Mouse (Mus musculus): ENCODE measurements around the gene Rap1gap.

The Rap1gap gene

GRCm38 (mm10) chr4:137663491-137663890 lies 1.0 kb upstream of the Rap1gap start:
- 65% methylated on average over 4 of the region's 4 CpGs for WGBS

GRCm38 (mm10) chr4:137664980-137665675 lies 602 bp downstream of the Rap1gap start:
- 5% methylated on average over 15 of the region's 15 CpGs for WGBS

- WGBS: 69% methylated on average over 5 of the region's 5 CpGs
These were observed 1.3 kb downstream of the Rap1gap start for GRCm38 (mm10) chr4:137665791-137666190.

GRCm38 (mm10) chr4:137666283-137666957 lies 1.9 kb downstream of the Rap1gap start:
- WGBS: 30% methylated on average over 5 of the region's 5 CpGs

GRCm38 (mm10) chr4:137666958-137667345 lies 2.4 kb downstream of the Rap1gap start:
- 31% methylated on average over 8 of the region's 8 CpGs for WGBS

- WGBS: 39% methylated on average over 5 of the region's 5 CpGs
These were observed 3.2 kb downstream of the Rap1gap start for GRCm38 (mm10) chr4:137667747-137668146.

GRCm38 (mm10) chr4:137671711-137672500 lies 7.4 kb downstream of the Rap1gap start:
- WGBS: 65% methylated on average over 13 of the region's 13 CpGs

- 24% methylated on average over 7 of the region's 7 CpGs for WGBS
These were observed 11.0 kb downstream of the Rap1gap start for GRCm38 (mm10) chr4:137675566-137675965.

GRCm38 (mm10) chr4:137676057-137676456 lies 11.5 kb downstream of the Rap1gap start:
- 7% methylated on average over 11 of the region's 11 CpGs for WGBS

GRCm38 (mm10) chr4:137676700-137677484 lies 12.4 kb downstream of the Rap1gap start:
- WGBS: 38% methylated on average over 13 of the region's 13 CpGs

- 47% methylated on average over 5 of the region's 5 CpGs for WGBS
These were observed 13.4 kb downstream of the Rap1gap start for GRCm38 (mm10) chr4:137677906-137678305.

GRCm38 (mm10) chr4:137678568-137678967 lies 14.0 kb downstream of the Rap1gap start:
- 52% methylated on average over 9 of the region's 9 CpGs for WGBS

- WGBS: 55% methylated on average over 2 of the region's 2 CpGs
These were observed 15.5 kb downstream of the Rap1gap start for GRCm38 (mm10) chr4:137679979-137680550.

- WGBS: 15% methylated on average over 7 of the region's 7 CpGs
These were observed 16.2 kb downstream of the Rap1gap start for GRCm38 (mm10) chr4:137680721-137681120.

GRCm38 (mm10) chr4:137681408-137682104 lies 17.0 kb downstream of the Rap1gap start:
- WGBS: 4% methylated on average over 52 of the region's 52 CpGs

GRCm38 (mm10) chr4:137682961-137683453 lies 18.5 kb downstream of the Rap1gap start:
- 50% methylated on average over 7 of the region's 7 CpGs for WGBS

GRCm38 (mm10) chr4:137684830-137685343 lies 20.4 kb downstream of the Rap1gap start:
- 50% methylated on average over 9 of the region's 9 CpGs for WGBS

- WGBS: 29% methylated on average over 5 of the region's 5 CpGs
These were observed 21.8 kb downstream of the Rap1gap start for GRCm38 (mm10) chr4:137686303-137686702.

- 58% methylated on average over 14 of the region's 14 CpGs for WGBS
These were observed 22.8 kb downstream of the Rap1gap start for GRCm38 (mm10) chr4:137687234-137687825.
